Mouse (Mus musculus) E14TG2a.4 (cell line): ENCODE results near the gene Hoxd4.

Source experiments
- H3K27me3 ChIP-seq: 2 replicates; pipeline ENCODE4 v1.6.1; 2014; ENCODE audit warnings: low read length, control low read depth; ENCODE audit not compliant: insufficient read depth
- H3K36me3 ChIP-seq: 2 replicates; pipeline ENCODE4 v1.6.1; 2014; ENCODE audit warnings: low read length, control low read depth; ENCODE audit not compliant: insufficient read depth
- H3K4me1 ChIP-seq: replicated peaks from 2 replicates; pipeline ENCODE4 v1.6.1; 2014; ENCODE audit warnings: low read depth, low read length, control low read depth
- H3K4me3 ChIP-seq: replicated peaks from 2 replicates; pipeline ENCODE4 v1.5.1; 2014; ENCODE audit warnings: mild to moderate bottlenecking, low read length
- H3K9me3 ChIP-seq: 2 replicates; pipeline ENCODE4 v1.6.1; 2014; ENCODE audit warnings: low read length, control low read depth
- CTCF ChIP-seq: conservative IDR thresholded peaks from 2 replicates; pipeline ENCODE4 v1.5.1; 2014; ENCODE audit warnings: low read length
- NANOG ChIP-seq: IDR thresholded peaks from 2 replicates; pipeline ENCODE4 v1.6.1; 2014; ENCODE audit warnings: borderline replicate concordance, low read length, mixed read lengths
- POU5F1 ChIP-seq: IDR thresholded peaks from 2 replicates; pipeline ENCODE4 v1.6.1; 2014; ENCODE audit warnings: low read length, borderline replicate concordance

Gene Hoxd4

DNA sequence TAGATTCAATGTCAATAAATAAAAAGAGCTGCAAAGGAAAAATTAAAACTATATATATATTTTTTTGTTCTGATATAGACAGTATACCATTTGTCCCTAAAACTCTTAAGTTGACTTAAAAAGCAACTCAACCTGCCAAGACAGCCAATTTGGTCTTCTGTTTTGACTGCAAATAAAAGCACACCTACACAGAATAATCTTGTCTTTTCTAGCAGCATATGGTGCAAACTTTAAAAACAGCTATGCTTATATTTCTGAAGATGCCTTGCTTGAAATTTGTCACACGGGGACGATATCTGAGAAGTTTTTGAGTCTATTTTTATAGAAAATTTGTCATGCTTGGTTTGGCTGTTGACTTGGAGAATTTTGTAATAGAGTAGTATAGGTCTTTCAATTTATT lies 62.6 kb downstream of the Hoxd4 start:
- Histone ChIP-seq H3K36me3 (no peaks in the 10 kb centered on the region), H3K9me3 (no peaks in the 10 kb centered on the region)
- TF ChIP-seq POU5F1: no peak
- TF ChIP-seq CTCF: no peak

DNA sequence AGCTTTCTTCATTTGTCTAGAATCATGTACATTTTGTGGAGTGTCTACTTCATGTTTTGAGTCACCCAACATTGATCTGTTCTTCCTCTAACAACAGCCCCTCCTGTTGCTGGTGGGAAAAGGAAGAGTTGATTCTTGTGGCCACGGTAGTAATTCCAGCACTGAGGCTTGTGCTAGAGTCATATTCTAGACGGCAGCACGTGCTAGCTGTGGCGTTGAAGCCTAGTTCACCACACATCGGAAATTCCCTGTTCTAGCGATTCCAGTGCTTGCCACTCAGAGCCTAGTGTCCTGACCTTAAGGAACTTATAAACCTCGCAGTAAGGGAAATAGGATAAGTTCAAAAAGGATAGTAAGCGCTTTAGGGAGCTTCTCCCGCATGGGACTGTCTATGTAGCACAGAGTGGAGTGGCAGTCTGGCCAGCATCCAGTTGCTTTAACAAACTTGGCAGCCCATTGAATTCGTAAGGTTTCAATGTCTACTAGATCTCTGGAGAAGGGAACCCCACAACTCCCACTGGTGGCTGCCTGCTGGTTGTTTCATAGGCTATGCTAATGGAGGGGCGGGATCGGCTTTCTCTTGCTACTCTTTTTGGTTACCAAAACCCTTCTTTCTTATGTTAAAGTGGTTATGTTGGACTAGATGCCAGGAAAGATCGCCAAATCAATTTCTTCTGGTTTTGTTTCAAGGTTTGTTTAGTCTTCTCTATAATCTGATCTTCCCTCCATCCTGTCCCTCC lies 66.0 kb downstream of the Hoxd4 start:
- Histone ChIP-seq H3K36me3 (no peaks in the 10 kb centered on the region), H3K27me3 (peaks cover 34% of the 10 kb centered on the region), H3K4me3 (no peak overlapping the region), H3K9me3 (no peaks in the 10 kb centered on the region; the same call in 1 of the 2 replicates), H3K4me1 (peaks cover 9% of the 10 kb centered on the region)
- TF ChIP-seq POU5F1 (0 out of 2 replicates have a peak, but pooled peaks have one; percentile 21), NANOG (no peak)

More for the DNA sequence above, 62.6 kb downstream of the Hoxd4 start:
- Histone ChIP-seq H3K4me3 (no peak overlapping the region), H3K4me1 (peaks cover 5% of the 10 kb centered on the region), H3K27me3 (peaks cover 38% of the 10 kb centered on the region)
